Mouse (Mus musculus) erythroblast, embryonic 14.5 days (primary cell): Measurements from ENCODE around the gene Pbrm1.

Experiments
- GATA1 ChIP-seq: IDR thresholded peaks from 2 replicates; pipeline ENCODE4 v1.6.1; 2012; ENCODE audit warnings: low read length, inconsistent platforms, mixed read lengths
- TAL1 ChIP-seq: IDR thresholded peaks from 3 replicates; pipeline ENCODE4 v1.6.1; 2012; ENCODE audit warnings: low read length, inconsistent platforms, mixed read lengths

- no peak for TF ChIP-seq TAL1
- no peak for TF ChIP-seq GATA1
Measured at GRCm38 (mm10) chr14:31130236-31131220, 111.6 kb downstream of the Pbrm1 start, which contains the start of gene Nt5dc2.
